Mouse (Mus musculus) left cerebral cortex, postnatal 36 days (tissue): Measurements from ENCODE around the gene Il22ra2. TPM values are rescaled to one million over a fixed set of nuclear protein-coding genes. Genes with fewer than 3 reads are reported as not detected.

Source experiments
- total RNA-seq, 2 experiments: library from RNA; stranded (reverse); gene quantifications; 2 replicates each; pipeline ENCODE4 v1.2.3; 2021

Gene Il22ra2
- total RNA-seq, 2 experiments from 2014 or later: not detected

Other genes with a start within 250 kb of the Il22ra2 start
- gene Ifngr1, start 30.0 kb upstream of the Il22ra2 start, total RNA-seq: 10 to 100 TPM; 19.5 to 20.6 TPM
- gene Il20ra, start 90.6 kb downstream of the Il22ra2 start, total RNA-seq: under 1 TPM; 0.44 to 0.54 TPM
- 1 to 10 TPM; 1.5 to 3.6 TPM for gene Slc35d3, start 229.5 kb downstream of the Il22ra2 start, total RNA-seq